ENCODE assay signal across 8 mouse cellular contexts in genomic region chr4:32982716-32983175, GRCm38 (mm10). TPM values are rescaled to one million over a fixed set of nuclear protein-coding genes. Genes with fewer than 3 reads are reported as not detected.
DNase-seq lines count a peak whose midpoint lies in the region; ATAC-seq lines count a peak whose summit lies in the region.

Gene Rragd (plus strand): TSS chr4:32983037.

- peak within 1 kb of the TSS; percentile 80 for H3K4me2 ChIP-seq in midbrain, embryonic 14.5 days (ENCODE audit: low read length)

- H3K4me3 ChIP-seq in limb, embryonic 10.5 days, result peak within 1 kb of the TSS; percentile 92
- peak within 1 kb of the TSS; percentile 88 for H3K4me3 ChIP-seq in midbrain, embryonic 14.5 days (replicated peaks; ENCODE audit: low read depth, low read length)

- peaks cover 42% of the 10 kb centered on the region for H3K27me3 ChIP-seq in limb, embryonic 10.5 days (ENCODE audit: low read depth, poor library complexity, severe bottlenecking)
- no peaks in the 10 kb centered on the region for H3K27me3 ChIP-seq in midbrain, embryonic 14.5 days (ENCODE audit: control insufficient read depth, insufficient read depth, low read length)

- under 1% methylated on average over 18 of the region's 18 CpGs for WGBS in limb, embryonic 10.5 days
- 0% methylated on average over 16 of the region's 18 CpGs for WGBS in midbrain, embryonic 14.5 days

- H3K36me3 ChIP-seq in limb, embryonic 10.5 days, result no peaks in the 10 kb centered on the region
- no peaks in the 10 kb centered on the region for H3K36me3 ChIP-seq in midbrain, embryonic 14.5 days (ENCODE audit: control insufficient read depth, insufficient read depth, low read length)

- peaks cover 42% of the 10 kb centered on the region for H3K4me1 ChIP-seq in limb, embryonic 10.5 days
- H3K4me1 ChIP-seq in midbrain, embryonic 14.5 days (ENCODE audit: control insufficient read depth, insufficient read depth, low read length), result peaks cover 11% of the 10 kb centered on the region

- peak within 1 kb of the TSS; percentile 97 for H3K27ac ChIP-seq in limb, embryonic 10.5 days
- H3K27ac ChIP-seq in midbrain, embryonic 14.5 days (replicated peaks; ENCODE audit: low read depth, low read length), result peak within 1 kb of the TSS; percentile 94

- H3K9ac ChIP-seq in midbrain, embryonic 14.5 days (replicated peaks; ENCODE audit: low read length), result peak within 1 kb of the TSS; percentile 92

- ATAC-seq in common myeloid progenitor, adult 5-6 weeks (replicated peaks; ENCODE audit: low read depth, poor library complexity, severe bottlenecking), result peak; percentile 31
- ATAC-seq in granulocyte monocyte progenitor cell, adult 5-6 weeks (replicated peaks; ENCODE audit: poor library complexity, severe bottlenecking), result peak; percentile 33
- ATAC-seq in inflammation-experienced regulatory T-cells, adult 6 months, result peak; percentile 67
- ATAC-seq in midbrain, embryonic 14.5 days (ENCODE audit: low FRiP score, low TSS enrichment), result peak; percentile 81

- DNase-seq in adrenal gland, adult 18-20 months (ENCODE audit: low spot score in 2 of 2), result peak in 1 of 2 experiments; percentile 34
- no peak for DNase-seq in adrenal gland, adult 2 months
- DNase-seq in limb, embryonic 10.5 days (ENCODE audit: low spot score), result peak; percentile 77
- peak; percentile 77 for DNase-seq in midbrain, embryonic 14.5 days
- DNase-seq in thymus, postnatal 25 days, result peak; percentile 69

- no peaks in the 10 kb centered on the region for H3K9me3 ChIP-seq in limb, embryonic 10.5 days (replicated peaks)
- H3K9me3 ChIP-seq in midbrain, embryonic 14.5 days (ENCODE audit: control insufficient read depth, low read length), result no peaks in the 10 kb centered on the region

RNA-seq across cellular contexts. Expression of gene Rragd, which starts in this region (rescaled TPM):
- total RNA-seq in adrenal gland, adult 18-20 months (2021), result 10 to 100 TPM; 16.1 to 21.1 TPM
- 10 to 100 TPM in 1 of 2 experiments, 1 to 10 TPM in 1; 7.9 to 14.7 TPM for total RNA-seq in adrenal gland, adult 2 months (2021)
- 1.0 and 1.1 TPM in 2 replicates for polyA plus RNA-seq in adrenal gland, adult 2 months (2012; rRNA removed)
- 0.18 TPM in 1 of 2 replicates, not detected in the other for total RNA-seq in common myeloid progenitor, adult 5-6 weeks (2017)
- total RNA-seq in granulocyte monocyte progenitor cell, adult 5-6 weeks (2014; fragmentation: Nextera tagmentation), result not detected in 2 replicates
- total RNA-seq in granulocyte monocyte progenitor cell, adult 5-6 weeks (2017), result not detected in 2 replicates
- polyA plus RNA-seq in inflammation-experienced regulatory T-cells, adult 6 months (2017; shearing (Covaris generic)), result 1 to 10 TPM in 2 of 3 experiments, under 1 TPM in 1; 0.62 to 5.4 (median 4.2) TPM
- 17.0 and 21.2 TPM in 2 replicates for polyA plus RNA-seq in limb, embryonic 10.5 days (2016; fragmentation: Nextera tagmentation; extraction: Ambion mirVana)
- 29.1 and 34.4 TPM in 2 replicates for polyA plus RNA-seq in midbrain, embryonic 14.5 days (2014; fragmentation: Nextera tagmentation; extraction: Ambion mirVana)

Comparison
In these comparisons a context has a peak if more than half of its experiments do, and no peak if none do; other contexts are left out.
1. Peak in ATAC-seq in common myeloid progenitor, adult 5-6 weeks; RNA of the gene not detected or under 1 TPM.
2. Peak in ATAC-seq in granulocyte monocyte progenitor cell, adult 5-6 weeks; RNA of the gene not detected or under 1 TPM.
3. ATAC-seq: peak in every context shown above with its lines; median percentile 81 in midbrain, embryonic 14.5 days; 67 in inflammation-experienced regulatory T-cells, adult 6 months; 33 in granulocyte monocyte progenitor cell, adult 5-6 weeks; 31 in common myeloid progenitor, adult 5-6 weeks.